Mouse (Mus musculus) kidney, embryonic 14.5 days (tissue): Measurements from ENCODE around the gene Fam89b. TPM values are rescaled to one million over a fixed set of nuclear protein-coding genes. Genes with fewer than 3 reads are reported as not detected.
A peak's percentile ranks its signal among the peaks of the same experiment; 100 is the strongest.
"Not testable (repeated sequence)": the region's sequence is repeated elsewhere in the genome, so short reads cannot be mapped to it uniquely, and the experiment has no call there.

Source experiments
- ATAC-seq: fragments of 200-750 bp; cut with Nextera tagmentation; 2 replicates; pipeline ENCODE4 v1.8.0; 2017; ENCODE audit warnings: moderate number of reproducible peaks, mild to moderate bottlenecking, moderate TSS enrichment, moderate library complexity; ENCODE audit not compliant: low FRiP score, low TSS enrichment
- H3K27ac ChIP-seq: fragments of 300-500 bp; sonication (generic); 2 replicates; pipeline ENCODE4 v1.5.1; 2014; ENCODE audit warnings: low read depth, mild to moderate bottlenecking, low read length, moderate library complexity, mixed read lengths
- H3K27me3 ChIP-seq: fragments of 300-500 bp; sonication (generic); 2 replicates; pipeline ENCODE4 v1.6.1; 2014; ENCODE audit warnings: mild to moderate bottlenecking, low read length; ENCODE audit not compliant: control insufficient read depth, insufficient read depth
- H3K36me3 ChIP-seq: fragments of 300-500 bp; sonication (generic); 2 replicates; pipeline ENCODE4 v1.6.1; 2014; ENCODE audit warnings: low read length, mixed read lengths; ENCODE audit not compliant: control insufficient read depth, insufficient read depth
- H3K4me1 ChIP-seq: fragments of 300-500 bp; sonication (generic); 2 replicates; pipeline ENCODE4 v1.6.1; 2014; ENCODE audit warnings: low read length, mixed read lengths; ENCODE audit not compliant: control insufficient read depth, insufficient read depth
- H3K4me2 ChIP-seq: fragments of 300-500 bp; sonication (generic); replicated peaks from 2 replicates; pipeline ENCODE4 v1.6.1; 2014; ENCODE audit warnings: low read depth, mild to moderate bottlenecking, low read length
- H3K4me3 ChIP-seq: fragments of 300-500 bp; sonication (generic); 2 replicates; pipeline ENCODE4 v1.5.1; 2014; ENCODE audit warnings: mild to moderate bottlenecking, low read length
- H3K9ac ChIP-seq: fragments of 300-500 bp; sonication (generic); 2 replicates; pipeline ENCODE4 v1.6.1; 2014; ENCODE audit warnings: low read depth, mild to moderate bottlenecking, low read length, moderate library complexity
- H3K9me3 ChIP-seq: fragments of 300-500 bp; sonication (generic); 2 replicates; pipeline ENCODE4 v1.6.1; 2016; ENCODE audit warnings: low read length; ENCODE audit not compliant: control insufficient read depth
- WGBS: fragments of 180-500 bp; shearing (Covaris S2); extraction: QIAGEN DNeasy Blood & Tissue Kit; methylation state at CpG from one replicate; pipeline ENCODE4 v1.1.7; 2014; 5-methylcytosine and 5-hydroxymethylcytosine counted together
- polyA plus RNA-seq: library from polyadenylated mRNA; unstranded; fragments of >200 nt; fragmentation: Nextera tagmentation; extraction: Ambion mirVana; gene quantifications from 2 replicates; pipeline ENCODE4 v1.2.1, GENCODE M21; 2014

Fam89b gene
- polyA plus RNA-seq, 1 experiment from 2014 or later, result 114 TPM

GRCm38 (mm10) chr19:5689565-5690342 lies 39.7 kb downstream of the Fam89b start:
- Histone ChIP-seq H3K4me1 (peaks cover 37% of the 10 kb centered on the region), H3K9me3 (no peaks in the 10 kb centered on the region), H3K4me3 (peak overlapping the region; percentile 96), H3K27ac (peak overlapping the region; percentile 78), H3K36me3 (peaks cover 55% of the 10 kb centered on the region), H3K4me2 (peak overlapping the region; percentile 95), H3K9ac (peak overlapping the region; percentile 87), H3K27me3 (no peaks in the 10 kb centered on the region)
- peak; percentile 57 for ATAC-seq
- 6% methylated on average over 34 of the region's 42 CpGs for WGBS

- H3K27ac ChIP-seq, result peak overlapping the region; percentile 78
- no peaks in the 10 kb centered on the region for H3K9me3 ChIP-seq
- ATAC-seq, result no peak
- H3K27me3 ChIP-seq, result no peaks in the 10 kb centered on the region
- H3K9ac ChIP-seq, result peak overlapping the region; percentile 87
- WGBS, result 2% methylated on average over 7 of the region's 7 CpGs
- peaks cover 59% of the 10 kb centered on the region for H3K36me3 ChIP-seq
- peaks cover 37% of the 10 kb centered on the region for H3K4me1 ChIP-seq
- peak overlapping the region; percentile 95 for H3K4me2 ChIP-seq
- peak overlapping the region; percentile 96 for H3K4me3 ChIP-seq
Measured at GRCm38 (mm10) chr19:5689088-5689428, 40.4 kb downstream of the Fam89b start.

- Histone ChIP-seq H3K9ac (peak within 1 kb of the TSS; percentile 87), H3K27me3 (no peaks in the 10 kb centered on the region), H3K27ac (peak within 1 kb of the TSS; percentile 78), H3K4me2 (peak within 1 kb of the TSS; percentile 97), H3K4me1 (peaks cover 37% of the 10 kb centered on the region), H3K9me3 (no peaks in the 10 kb centered on the region), H3K4me3 (peak within 1 kb of the TSS; percentile 96), H3K36me3 (peaks cover 59% of the 10 kb centered on the region)
- peak; percentile 94 for ATAC-seq
- WGBS, result under 1% methylated on average over 69 of the region's 69 CpGs
Measured at GRCm38 (mm10) chr19:5688200-5689087, 41.0 kb downstream of the Fam89b start, which contains the start of the genes Map3k11 and Pcnx3. Map3k11 (plus strand) TSS chr19:5688742. Pcnx3 (minus strand) TSS chr19:5688908.

GRCm38 (mm10) chr19:5687738-5688137 lies 41.7 kb downstream of the Fam89b start:
- H3K4me3 ChIP-seq, result peak overlapping the region; percentile 96
- H3K27ac ChIP-seq, result peak overlapping the region; percentile 78
- H3K36me3 ChIP-seq, result peaks cover 59% of the 10 kb centered on the region
- no peak for ATAC-seq
- 16% methylated on average over 9 of the region's 9 CpGs for WGBS
- H3K4me1 ChIP-seq, result peaks cover 34% of the 10 kb centered on the region
- peak overlapping the region; percentile 86 for H3K9ac ChIP-seq
- peak overlapping the region; percentile 97 for H3K4me2 ChIP-seq
- no peaks in the 10 kb centered on the region for H3K9me3 ChIP-seq
- H3K27me3 ChIP-seq, result no peaks in the 10 kb centered on the region

- H3K27ac ChIP-seq, H3K9me3 ChIP-seq, H3K27me3 ChIP-seq, H3K9ac ChIP-seq, ATAC-seq: not testable (repeated sequence)
- peak overlapping the region; percentile 96; the same call in 1 of the 2 replicates for H3K4me3 ChIP-seq
- WGBS, result 94% methylated on average over 11 of the region's 12 CpGs
- H3K4me1 ChIP-seq, result peaks cover 27% of the 10 kb centered on the region
- peaks cover 63% of the 10 kb centered on the region for H3K36me3 ChIP-seq
- H3K4me2 ChIP-seq, result peak overlapping the region; percentile 97; the same call in 1 of the 2 replicates
Measured at GRCm38 (mm10) chr19:5686954-5687353, 42.5 kb downstream of the Fam89b start.

- H3K36me3 ChIP-seq, result peaks cover 66% of the 10 kb centered on the region
- peaks cover 24% of the 10 kb centered on the region for H3K4me1 ChIP-seq
- no peak for ATAC-seq
- no peak overlapping the region for H3K9ac ChIP-seq
- 95% methylated on average over 13 of the region's 13 CpGs for WGBS
- no peaks in the 10 kb centered on the region for H3K27me3 ChIP-seq
- no peaks in the 10 kb centered on the region for H3K9me3 ChIP-seq
- no peak overlapping the region for H3K27ac ChIP-seq
- no peak overlapping the region for H3K4me2 ChIP-seq
- H3K4me3 ChIP-seq, result no peak overlapping the region
Measured at GRCm38 (mm10) chr19:5686437-5686836, 43.0 kb downstream of the Fam89b start.

- Histone ChIP-seq H3K9me3 (no peaks in the 10 kb centered on the region), H3K27me3 (no peaks in the 10 kb centered on the region), H3K9ac (no peak overlapping the region), H3K4me2 (no peak overlapping the region), H3K36me3 (peaks cover 65% of the 10 kb centered on the region), H3K4me1 (peaks cover 18% of the 10 kb centered on the region), H3K27ac (no peak overlapping the region), H3K4me3 (no peak overlapping the region)
- ATAC-seq, result no peak
- WGBS, result 94% methylated on average over 11 of the region's 11 CpGs
Measured at GRCm38 (mm10) chr19:5685861-5686260, 43.6 kb downstream of the Fam89b start.

GRCm38 (mm10) chr19:5685431-5685830 lies 44.0 kb downstream of the Fam89b start:
- H3K4me3 ChIP-seq, result no peak overlapping the region
- peaks cover 65% of the 10 kb centered on the region for H3K36me3 ChIP-seq
- H3K27ac ChIP-seq, result no peak overlapping the region
- H3K27me3 ChIP-seq, result no peaks in the 10 kb centered on the region
- H3K9ac ChIP-seq, result no peak overlapping the region
- WGBS, result 96% methylated on average over 19 of the region's 19 CpGs
- no peak for ATAC-seq
- H3K9me3 ChIP-seq, result no peaks in the 10 kb centered on the region
- no peak overlapping the region for H3K4me2 ChIP-seq
- peaks cover 14% of the 10 kb centered on the region for H3K4me1 ChIP-seq
